Mouse (Mus musculus) heart, adult 2 months (tissue): Measurements from ENCODE around the gene Trmt6. TPM values are rescaled to one million over a fixed set of nuclear protein-coding genes. Genes with fewer than 3 reads are reported as not detected.
A peak's percentile ranks its signal among the peaks of the same experiment; 100 is the strongest.

ENCODE experiments used
- DNase-seq, 2 experiments: peaks; one replicate each; pipeline ENCODE4 v3.0.0; 2021
- H3K27ac ChIP-seq: fragments of 200-600 bp; 2 replicates; pipeline ENCODE4 v1.8.1; 2022
- H3K27me3 ChIP-seq: fragments of 200-500 bp; 2 replicates; pipeline ENCODE4 v1.6.1; 2012; ENCODE audit warnings: mild to moderate bottlenecking, low read length, inconsistent platforms, mixed read lengths; ENCODE audit not compliant: control insufficient read depth, insufficient read depth
- H3K36me3 ChIP-seq: fragments of 200-500 bp; 2 replicates; pipeline ENCODE4 v1.6.1; 2012; ENCODE audit warnings: low read length, inconsistent platforms; ENCODE audit not compliant: control insufficient read depth, insufficient read depth
- H3K4me1 ChIP-seq: fragments of 200-500 bp; 2 replicates; pipeline ENCODE4 v1.6.1; 2011; ENCODE audit warnings: low read length; ENCODE audit not compliant: control insufficient read depth, insufficient read depth
- H3K4me3 ChIP-seq: fragments of 200-600 bp; 2 replicates; pipeline ENCODE4 v1.8.1; 2022
- H3K79me2 ChIP-seq: fragments of 200-500 bp; replicated peaks from 2 replicates; pipeline ENCODE4 v1.6.1; 2012; ENCODE audit warnings: mild to moderate bottlenecking, inconsistent platforms, low read length, moderate library complexity, mixed read lengths; ENCODE audit not compliant: control insufficient read depth, insufficient read depth
- H3K9ac ChIP-seq: fragments of 200-500 bp; 2 replicates; pipeline ENCODE4 v1.6.1; 2012; ENCODE audit warnings: low read depth, mild to moderate bottlenecking, control low read depth, inconsistent platforms, low read length, mixed read lengths
- CTCF ChIP-seq: fragments of 200-600 bp; IDR thresholded peaks from 2 replicates; pipeline ENCODE4 v1.8.1; 2022; ENCODE audit warnings: antibody characterized with exemption, mild to moderate bottlenecking, moderate library complexity
- EP300 ChIP-seq: fragments of 200-500 bp; IDR thresholded peaks from 2 replicates; pipeline ENCODE4 v1.6.1; 2011; ENCODE audit warnings: low read depth, low read length, control low read depth; ENCODE audit not compliant: insufficient read depth
- POLR2A ChIP-seq: fragments of 200-500 bp; IDR thresholded peaks from 2 replicates; pipeline ENCODE4 v1.6.1; 2011; ENCODE audit warnings: mild to moderate bottlenecking, low read depth, low read length, control low read depth; ENCODE audit not compliant: insufficient read depth
- WGBS: fragments of 180-500 bp; shearing (Covaris S2); methylation state at CpG from one replicate; pipeline ENCODE4 v1.1.7; 2018; 5-methylcytosine and 5-hydroxymethylcytosine counted together
- intact Hi-C: fragments of 180-260 bp; cut with DNase I; formaldehyde crosslinking; loops from one replicate; pipeline ENCODE4 v1.15.1; 2025
- long read RNA-seq: library from polyadenylated mRNA; stranded (forward); transcript quantifications from one replicate; pipeline ENCODE4 v2.0.0, GENCODE M21; 2021
- polyA plus RNA-seq: library from polyadenylated mRNA; depleted of rRNA; stranded (reverse); fragments of >200 nt; gene quantifications from 2 replicates; pipeline ENCODE4 v1.2.3, GENCODE M21; 2012; rRNA removed
- total RNA-seq, 2 experiments: library from RNA; stranded (reverse); gene quantifications; 2 replicates each; pipeline ENCODE4 v1.2.3; 2021

Trmt6 gene
- 1 to 10 TPM; 5.2 to 6.7 TPM for total RNA-seq
- polyA plus RNA-seq, result 1.9 and 5.0 TPM in 2 replicates
- long read RNA-seq, transcript Trmt6-201 (11 exons, 2,828 nt), result major isoform, 6 of 8 reads
- long read RNA-seq, partial matches to known transcripts, result 0 of 8 reads
- long read RNA-seq, other reads (novel, unspliced or antisense), result 2 of 8 reads

DNA sequence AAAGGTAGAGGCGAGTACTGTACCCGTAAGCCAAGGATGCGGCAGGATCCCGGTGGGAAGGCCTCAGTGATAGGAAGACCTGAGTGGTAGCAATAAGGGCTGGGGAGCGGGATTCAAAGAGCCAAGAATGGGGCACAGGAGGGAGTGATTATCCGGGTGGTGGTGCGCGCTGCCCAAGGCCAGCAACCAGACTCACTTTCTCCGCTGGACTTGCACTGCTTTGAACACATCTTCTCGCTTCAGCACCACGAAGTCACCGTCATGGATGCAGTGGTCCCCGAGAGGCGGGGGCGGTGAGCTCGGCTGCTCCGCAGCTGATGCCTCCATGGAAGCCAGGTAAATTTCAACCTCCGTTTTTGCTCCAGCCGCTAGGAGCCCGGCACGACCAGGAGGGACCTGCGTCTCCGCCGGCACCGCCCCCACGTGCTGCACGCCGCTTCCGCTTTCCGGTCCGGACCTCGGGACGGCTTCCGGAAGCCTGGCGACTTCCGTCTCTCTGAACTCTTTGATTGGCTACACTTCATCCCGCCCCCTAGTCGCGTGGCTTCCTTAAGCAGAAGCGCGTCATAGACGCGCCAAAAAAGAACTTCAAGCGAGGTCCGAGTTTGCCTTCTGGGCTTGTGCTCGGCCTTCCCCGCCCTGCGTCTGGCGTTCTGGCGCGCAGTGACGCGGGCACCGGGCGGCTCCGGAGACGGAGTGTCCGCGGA is at the start of gene Trmt6, which contains the start of gene Mcm8:
Gene Trmt6, minus strand, starts transcription at position 448 of the 707 bp plus-strand sequence.
Gene Mcm8, plus strand, starts transcription at position 534 of the 707 bp plus-strand sequence.
- peak within 1 kb of the TSS; percentile 64 for H3K27ac ChIP-seq
- H3K36me3 ChIP-seq, result no peaks in the 10 kb centered on the region
- no peaks in the 10 kb centered on the region for H3K27me3 ChIP-seq
- WGBS, result under 1% methylated on average over 59 of the region's 59 CpGs
- H3K4me3 ChIP-seq, result peak within 1 kb of the TSS; percentile 85
- peak; percentile 89 to 92 for DNase-seq
- H3K9ac ChIP-seq, result peak within 1 kb of the TSS; percentile 75
- H3K79me2 ChIP-seq, result no peaks in the 10 kb centered on the region
- intact Hi-C loops, result loop anchor here (1.0 to 10.0 kb wide), 3 partner anchors 31 to 571 kb away; partner anchors contain the start of genes Crls1, Shld1 and Tmem230
- peaks cover 2% of the 10 kb centered on the region for H3K4me1 ChIP-seq
- 0 out of 2 replicates have a peak, but pooled peaks have one; percentile 23 for TF ChIP-seq POLR2A
- no peak for TF ChIP-seq EP300
- peak; percentile 64 for TF ChIP-seq CTCF

DNA sequence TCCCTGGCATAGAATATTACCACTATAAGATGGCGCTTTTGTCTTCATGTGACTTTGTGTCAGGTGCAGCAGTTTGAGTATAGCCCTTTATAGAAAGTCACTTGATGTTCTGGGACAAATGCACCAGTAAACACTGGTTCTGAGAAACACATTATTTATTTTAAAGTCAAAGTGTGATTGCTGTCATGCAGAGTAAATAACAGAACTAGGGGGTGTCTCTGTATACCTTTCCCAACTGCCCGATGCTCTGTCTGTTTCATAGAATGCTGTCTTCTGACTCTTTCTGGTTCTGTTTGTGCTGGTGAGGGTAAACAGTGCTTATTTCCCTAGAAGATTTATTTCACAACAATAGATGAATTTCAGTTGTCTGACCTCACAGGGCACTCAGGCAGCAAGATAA is 47.5 kb upstream of the Trmt6 start:
- H3K36me3 ChIP-seq, result peaks cover 3% of the 10 kb centered on the region
- no peak overlapping the region for H3K27ac ChIP-seq
- H3K4me1 ChIP-seq, result no peaks in the 10 kb centered on the region; the same call in 1 of the 2 replicates
- H3K4me3 ChIP-seq, result no peak overlapping the region
- TF ChIP-seq CTCF (no peak), POLR2A (no peak), EP300 (no peak)
- intact Hi-C loops, result no loop called here
- WGBS, result 93% methylated on average over 2 of the region's 2 CpGs
- H3K79me2 ChIP-seq, result no peaks in the 10 kb centered on the region
- DNase-seq, result no peak
- no peaks in the 10 kb centered on the region for H3K27me3 ChIP-seq
- H3K9ac ChIP-seq, result no peak overlapping the region

DNA sequence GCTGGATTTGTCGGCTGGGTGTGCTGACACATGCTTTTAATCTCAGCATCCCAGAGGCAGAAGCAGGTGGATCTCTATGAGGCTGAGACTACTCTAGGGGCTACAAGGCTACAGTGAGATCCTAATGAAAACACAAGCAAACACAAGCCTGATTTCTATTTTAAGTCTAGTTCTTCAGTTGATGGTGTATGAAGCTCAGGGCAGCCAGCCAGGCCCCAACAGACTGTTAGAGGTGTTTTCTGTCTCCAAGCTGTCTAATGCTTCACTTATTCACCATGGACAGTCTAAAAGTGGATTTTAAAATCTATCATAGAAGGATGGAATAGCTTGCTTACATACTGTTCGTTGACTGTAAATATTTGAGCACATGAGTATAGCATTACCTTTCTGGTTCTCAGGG is 45.6 kb upstream of the Trmt6 start:
- Histone ChIP-seq H3K9ac (no peak overlapping the region), H3K4me3 (no peak overlapping the region), H3K27ac (no peak overlapping the region), H3K27me3 (no peaks in the 10 kb centered on the region), H3K4me1 (no peaks in the 10 kb centered on the region; the same call in 1 of the 2 replicates), H3K36me3 (peaks cover 3% of the 10 kb centered on the region), H3K79me2 (no peaks in the 10 kb centered on the region)
- TF ChIP-seq CTCF (no peak), POLR2A (no peak), EP300 (no peak)
- WGBS, result 72% methylated on average over 2 of the region's 2 CpGs
- DNase-seq, result no peak
- intact Hi-C loops, result no loop called here

DNA sequence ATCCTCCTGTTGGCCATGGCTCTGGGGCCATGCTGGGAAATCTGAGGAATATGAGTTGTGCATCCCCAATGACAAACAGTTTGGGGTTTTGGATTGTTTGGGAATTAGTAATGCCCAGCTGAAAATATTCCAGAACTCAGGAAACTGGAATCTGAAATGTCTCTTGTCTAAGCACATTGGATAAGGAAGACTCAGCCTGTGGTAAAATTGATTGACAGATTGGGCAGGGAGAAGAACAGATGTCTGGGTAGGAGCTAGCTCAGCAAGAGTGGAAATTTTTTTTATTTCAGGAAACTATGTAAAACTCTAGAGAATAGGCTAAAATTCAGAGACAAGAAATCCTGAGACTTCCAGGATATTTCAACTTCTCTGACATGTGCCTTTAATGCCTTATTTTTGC is 44.6 kb upstream of the Trmt6 start:
- TF ChIP-seq CTCF, result no peak
- no peak for TF ChIP-seq POLR2A
- TF ChIP-seq EP300, result no peak

DNA sequence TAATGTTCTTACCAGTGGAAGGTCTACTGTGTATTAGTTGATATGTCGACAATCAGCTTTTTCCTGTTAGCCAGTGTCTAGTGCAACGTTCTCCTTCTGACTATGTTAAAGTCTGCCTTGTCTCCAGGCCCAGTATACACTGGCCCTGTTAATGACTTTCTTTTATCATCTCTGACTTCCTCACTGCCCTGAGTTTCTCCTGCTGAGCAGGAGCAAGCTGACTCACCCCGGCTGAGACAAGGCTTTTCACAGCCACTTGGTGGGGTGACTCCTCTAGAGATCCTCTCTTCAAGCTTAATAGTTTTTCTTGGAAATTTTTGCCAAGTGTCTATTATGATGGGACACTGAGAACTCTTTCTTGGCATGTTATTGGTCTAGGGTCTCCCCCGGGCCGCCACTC is 40.5 kb upstream of the Trmt6 start:
- intact Hi-C loops, result no loop called here
- no peak for TF ChIP-seq POLR2A
- no peak for TF ChIP-seq EP300
- no peak for TF ChIP-seq CTCF
- H3K27me3 ChIP-seq, result no peaks in the 10 kb centered on the region
- DNase-seq, result no peak
- WGBS, result 49% methylated on average over 5 of the region's 5 CpGs
- H3K36me3 ChIP-seq, result peaks cover under 1% of the 10 kb centered on the region
- H3K27ac ChIP-seq, result no peak overlapping the region
- no peaks in the 10 kb centered on the region for H3K4me1 ChIP-seq
- no peak overlapping the region for H3K4me3 ChIP-seq
- H3K9ac ChIP-seq, result no peak overlapping the region
- H3K79me2 ChIP-seq, result peaks cover 1% of the 10 kb centered on the region; the same call in 1 of the 2 replicates

More for the DNA sequence above, 44.6 kb upstream of the Trmt6 start:
- peaks cover 1% of the 10 kb centered on the region; the same call in 1 of the 2 replicates for H3K79me2 ChIP-seq
- no peak for DNase-seq
- no peaks in the 10 kb centered on the region; the same call in 1 of the 2 replicates for H3K4me1 ChIP-seq
- H3K27me3 ChIP-seq, result no peaks in the 10 kb centered on the region
- no peak overlapping the region for H3K27ac ChIP-seq
- H3K9ac ChIP-seq, result no peak overlapping the region
- no peak overlapping the region for H3K4me3 ChIP-seq
- H3K36me3 ChIP-seq, result peaks cover 3% of the 10 kb centered on the region
- intact Hi-C loops, result no loop called here

DNA sequence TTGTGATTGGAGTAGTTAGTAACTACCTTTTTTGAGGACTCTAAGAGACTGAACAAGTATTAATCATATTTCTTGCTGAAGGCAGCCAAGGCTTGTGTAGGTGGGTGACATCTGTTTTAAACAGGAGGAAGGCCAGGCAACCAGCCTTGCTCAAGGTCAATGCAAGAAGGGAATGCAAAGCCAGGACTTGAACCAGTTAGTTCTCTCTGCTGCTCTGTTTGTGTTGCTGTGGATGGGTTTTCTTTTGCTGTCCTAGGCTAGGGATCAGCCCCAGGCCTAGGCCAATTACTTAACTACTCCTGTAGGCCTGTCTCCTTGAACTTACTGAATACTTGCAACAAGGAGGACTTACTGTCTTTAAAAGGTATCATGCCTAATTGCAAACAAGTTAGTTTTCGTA is 37.2 kb upstream of the Trmt6 start:
- Histone ChIP-seq H3K27ac (no peak overlapping the region), H3K4me3 (no peak overlapping the region), H3K79me2 (peaks cover 3% of the 10 kb centered on the region; the same call in 1 of the 2 replicates), H3K4me1 (no peaks in the 10 kb centered on the region), H3K36me3 (no peaks in the 10 kb centered on the region; the same call in 1 of the 2 replicates), H3K9ac (no peak overlapping the region), H3K27me3 (no peaks in the 10 kb centered on the region)
- TF ChIP-seq EP300, result no peak
- no peak for TF ChIP-seq POLR2A
- no peak for TF ChIP-seq CTCF
- 98% methylated on average over 1 of the region's 1 CpGs for WGBS
- intact Hi-C loops, result no loop called here
- DNase-seq, result no peak
